Mouse (Mus musculus): Measurements from ENCODE around the gene Nav1. TPM values are rescaled to one million over a fixed set of nuclear protein-coding genes. Genes with fewer than 3 reads are reported as not detected.

The Nav1 gene
- polyA plus RNA-seq, 1 experiment, result 26.8 TPM

GRCm38 (mm10) chr1:135532383-135532782 is 74.7 kb downstream of the Nav1 start:
- H3K27ac ChIP-seq (ENCODE audit: insufficient read depth, low read length), result no peak overlapping the region
- TF ChIP-seq CTCF (IDR thresholded peaks at IDR 0.05; ENCODE audit: borderline replicate concordance, insufficient read depth, low read depth, low read length), result no peak
- TF ChIP-seq POLR2A (IDR thresholded peaks at IDR 0.05; ENCODE audit: borderline replicate concordance, insufficient read depth, low read length), result no peak
- H3K4me1 ChIP-seq (ENCODE audit: control insufficient read depth, insufficient read depth, low read length), result no peaks in the 10 kb centered on the region
- H3K27me3 ChIP-seq (ENCODE audit: control insufficient read depth, insufficient read depth, low read length), result no peaks in the 10 kb centered on the region
- 80% methylated on average over 23 of the region's 23 CpGs for WGBS
- DNase-seq, result no peak
- no peak overlapping the region for H3K4me3 ChIP-seq (replicated peaks; ENCODE audit: insufficient read depth, low read depth, low read length)

- Histone ChIP-seq H3K4me1 (ENCODE audit: control insufficient read depth, insufficient read depth, low read length) (no peaks in the 10 kb centered on the region), H3K4me3 (replicated peaks; ENCODE audit: insufficient read depth, low read depth, low read length) (no peak overlapping the region), H3K27ac (ENCODE audit: insufficient read depth, low read length) (no peak overlapping the region), H3K27me3 (ENCODE audit: control insufficient read depth, insufficient read depth, low read length) (no peaks in the 10 kb centered on the region)
- WGBS, result 89% methylated on average over 6 of the region's 6 CpGs
- no peak for DNase-seq
- TF ChIP-seq POLR2A (IDR thresholded peaks at IDR 0.05; ENCODE audit: borderline replicate concordance, insufficient read depth, low read length) (no peak), CTCF (IDR thresholded peaks at IDR 0.05; ENCODE audit: borderline replicate concordance, insufficient read depth, low read depth, low read length) (no peak)
Observed at GRCm38 (mm10) chr1:135531981-135532380, 75.1 kb downstream of the Nav1 start.

DNA sequence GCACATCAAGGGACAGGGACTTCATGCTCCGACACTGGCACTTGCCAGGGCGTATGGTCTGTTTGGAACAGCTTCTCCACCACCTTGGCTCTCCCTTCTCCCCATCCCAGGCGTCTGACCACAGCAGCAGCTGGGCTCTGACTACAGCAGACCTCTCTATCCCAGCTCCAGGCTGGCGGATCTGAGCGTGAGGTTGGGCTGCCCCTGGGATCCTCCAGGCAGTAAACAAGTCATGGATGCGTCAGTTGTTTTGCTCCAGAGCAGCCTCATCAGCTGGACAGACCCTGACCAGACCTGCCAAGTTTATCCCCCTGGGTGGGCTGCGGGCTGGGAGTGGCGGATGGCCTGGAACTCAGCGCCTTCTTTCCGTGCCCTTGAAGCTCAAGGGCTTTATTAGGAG is 76.0 kb downstream of the Nav1 start:
- no peak for DNase-seq
- no peak for TF ChIP-seq POLR2A (IDR thresholded peaks at IDR 0.05; ENCODE audit: borderline replicate concordance, insufficient read depth, low read length)
- TF ChIP-seq CTCF (IDR thresholded peaks at IDR 0.05; ENCODE audit: borderline replicate concordance, insufficient read depth, low read depth, low read length), result no peak
- no peak overlapping the region for H3K27ac ChIP-seq (ENCODE audit: insufficient read depth, low read length)
- WGBS, result 44% methylated on average over 10 of the region's 10 CpGs
- no peaks in the 10 kb centered on the region for H3K4me1 ChIP-seq (ENCODE audit: control insufficient read depth, insufficient read depth, low read length)
- H3K27me3 ChIP-seq (ENCODE audit: control insufficient read depth, insufficient read depth, low read length), result no peaks in the 10 kb centered on the region
- no peak overlapping the region for H3K4me3 ChIP-seq (replicated peaks; ENCODE audit: insufficient read depth, low read depth, low read length)

- Histone ChIP-seq H3K27ac (ENCODE audit: insufficient read depth, low read length) (no peak overlapping the region), H3K4me3 (replicated peaks; ENCODE audit: insufficient read depth, low read depth, low read length) (no peak overlapping the region), H3K4me1 (ENCODE audit: control insufficient read depth, insufficient read depth, low read length) (peaks cover 6% of the 10 kb centered on the region; the same call in 1 of the 2 replicates), H3K27me3 (ENCODE audit: control insufficient read depth, insufficient read depth, low read length) (no peaks in the 10 kb centered on the region)
- TF ChIP-seq POLR2A (IDR thresholded peaks at IDR 0.05; ENCODE audit: borderline replicate concordance, insufficient read depth, low read length), result no peak
- TF ChIP-seq CTCF (IDR thresholded peaks at IDR 0.05; ENCODE audit: borderline replicate concordance, insufficient read depth, low read depth, low read length), result no peak
- no peak for DNase-seq
- WGBS, result 51% methylated on average over 4 of the region's 4 CpGs
Observed at GRCm38 (mm10) chr1:135524518-135524860, 82.6 kb downstream of the Nav1 start.

DNA sequence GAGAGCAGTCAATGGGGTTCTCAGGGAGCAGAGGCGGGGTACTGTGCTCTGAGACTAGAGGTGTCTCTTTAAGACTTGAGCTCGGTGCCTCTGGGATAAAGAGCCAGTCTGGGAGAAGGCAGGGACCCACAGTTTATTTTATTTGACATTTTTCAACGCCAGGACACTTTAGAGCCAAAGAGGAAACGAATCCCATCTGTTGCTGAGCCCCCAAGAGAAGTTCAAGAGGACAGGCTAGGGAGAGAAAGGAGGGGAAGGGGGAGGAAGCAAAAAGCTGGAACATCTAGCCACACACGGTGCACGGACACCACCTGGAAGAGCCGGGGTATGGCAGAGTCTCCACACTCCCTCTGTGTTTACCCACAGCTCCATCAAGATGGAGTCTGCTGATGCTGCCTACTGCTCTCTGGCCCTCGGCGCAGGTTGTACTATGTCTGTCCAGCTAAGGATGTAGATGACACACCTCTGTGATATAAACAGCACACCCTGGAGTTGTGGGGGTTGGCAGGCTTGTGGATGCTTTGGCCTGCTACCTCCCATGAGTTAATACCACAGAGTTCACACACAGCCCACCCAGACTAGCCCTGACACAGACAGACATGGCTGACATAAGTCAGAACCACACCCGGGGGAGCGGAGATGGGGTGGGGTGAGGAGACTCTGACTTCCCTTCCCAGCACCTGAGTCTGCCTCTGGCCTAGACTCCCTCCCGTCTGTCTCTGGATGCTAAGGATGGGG is 83.1 kb downstream of the Nav1 start:
- 39% methylated on average over 12 of the region's 12 CpGs for WGBS

GRCm38 (mm10) chr1:135523344-135523743 is 83.8 kb downstream of the Nav1 start:
- 62% methylated on average over 2 of the region's 2 CpGs for WGBS
- H3K27ac ChIP-seq (ENCODE audit: insufficient read depth, low read length), result no peak overlapping the region
- no peak for TF ChIP-seq CTCF (IDR thresholded peaks at IDR 0.05; ENCODE audit: borderline replicate concordance, insufficient read depth, low read depth, low read length)
- peaks cover 6% of the 10 kb centered on the region; the same call in 1 of the 2 replicates for H3K4me1 ChIP-seq (ENCODE audit: control insufficient read depth, insufficient read depth, low read length)
- no peak overlapping the region for H3K4me3 ChIP-seq (replicated peaks; ENCODE audit: insufficient read depth, low read depth, low read length)
- DNase-seq, result no peak
- no peaks in the 10 kb centered on the region for H3K27me3 ChIP-seq (ENCODE audit: control insufficient read depth, insufficient read depth, low read length)

More for the DNA sequence above, 83.1 kb downstream of the Nav1 start:
- H3K27ac ChIP-seq (ENCODE audit: insufficient read depth, low read length), result no peak overlapping the region
- DNase-seq, result no peak
- H3K4me1 ChIP-seq (ENCODE audit: control insufficient read depth, insufficient read depth, low read length), result peaks cover 6% of the 10 kb centered on the region; the same call in 1 of the 2 replicates
- no peak for TF ChIP-seq POLR2A (IDR thresholded peaks at IDR 0.05; ENCODE audit: borderline replicate concordance, insufficient read depth, low read length)
- H3K4me3 ChIP-seq (replicated peaks; ENCODE audit: insufficient read depth, low read depth, low read length), result no peak overlapping the region
- H3K27me3 ChIP-seq (ENCODE audit: control insufficient read depth, insufficient read depth, low read length), result no peaks in the 10 kb centered on the region

GRCm38 (mm10) chr1:135520550-135521168 is 86.4 kb downstream of the Nav1 start:
- WGBS, result 90% methylated on average over 13 of the region's 13 CpGs
- Histone ChIP-seq H3K27me3 (ENCODE audit: control insufficient read depth, insufficient read depth, low read length) (no peaks in the 10 kb centered on the region), H3K4me1 (ENCODE audit: control insufficient read depth, insufficient read depth, low read length) (peaks cover 6% of the 10 kb centered on the region; the same call in 1 of the 2 replicates), H3K4me3 (replicated peaks; ENCODE audit: insufficient read depth, low read depth, low read length) (no peak overlapping the region), H3K27ac (ENCODE audit: insufficient read depth, low read length) (no peak overlapping the region)
- DNase-seq, result no peak
- TF ChIP-seq POLR2A (IDR thresholded peaks at IDR 0.05; ENCODE audit: borderline replicate concordance, insufficient read depth, low read length), result no peak
- TF ChIP-seq CTCF (IDR thresholded peaks at IDR 0.05; ENCODE audit: borderline replicate concordance, insufficient read depth, low read depth, low read length), result no peak

- no peaks in the 10 kb centered on the region; the same call in 1 of the 2 replicates for H3K4me1 ChIP-seq (ENCODE audit: control insufficient read depth, insufficient read depth, low read length)
- TF ChIP-seq CTCF (IDR thresholded peaks at IDR 0.05; ENCODE audit: borderline replicate concordance, insufficient read depth, low read depth, low read length) (no peak), POLR2A (IDR thresholded peaks at IDR 0.05; ENCODE audit: borderline replicate concordance, insufficient read depth, low read length) (no peak)
- H3K27me3 ChIP-seq (ENCODE audit: control insufficient read depth, insufficient read depth, low read length), result no peaks in the 10 kb centered on the region
- H3K4me3 ChIP-seq (replicated peaks; ENCODE audit: insufficient read depth, low read depth, low read length), result no peak overlapping the region
- DNase-seq, result peak in 1 of 2 experiments; percentile 21
- no peak overlapping the region for H3K27ac ChIP-seq (ENCODE audit: insufficient read depth, low read length)
- 38% methylated on average over 5 of the region's 5 CpGs for WGBS
Observed at GRCm38 (mm10) chr1:135518661-135519060, 88.4 kb downstream of the Nav1 start.
